Mouse (Mus musculus) lung, postnatal 14 days (tissue): Measurements from ENCODE around the gene Mrpl43.

Experiments
- DNase-seq: peaks from one replicate; pipeline ENCODE4 v3.0.0; 2021

Mrpl43 gene

GRCm38 (mm10) chr19:45028746-45029145, 22.5 kb upstream of the Mrpl43 start:
- DNase-seq: no peak

- DNase-seq: no peak
Measured at GRCm38 (mm10) chr19:45027848-45028247, 21.6 kb upstream of the Mrpl43 start.

GRCm38 (mm10) chr19:45026958-45027670, 20.9 kb upstream of the Mrpl43 start:
- no peak for DNase-seq

GRCm38 (mm10) chr19:45025937-45026568, 19.8 kb upstream of the Mrpl43 start:
- DNase-seq: no peak

GRCm38 (mm10) chr19:45024775-45025174, 18.5 kb upstream of the Mrpl43 start:
- DNase-seq: no peak

GRCm38 (mm10) chr19:45023993-45024392, 17.8 kb upstream of the Mrpl43 start:
- DNase-seq: no peak

GRCm38 (mm10) chr19:45021362-45021761, 15.1 kb upstream of the Mrpl43 start:
- DNase-seq: no peak

- peak; percentile 56 for DNase-seq
Measured at GRCm38 (mm10) chr19:45020348-45020747, 14.1 kb upstream of the Mrpl43 start.

- peak; percentile 34 for DNase-seq
Measured at GRCm38 (mm10) chr19:45018351-45018831, 12.1 kb upstream of the Mrpl43 start.

- peak; percentile 90 for DNase-seq
Measured at GRCm38 (mm10) chr19:45017909-45018308, 11.7 kb upstream of the Mrpl43 start.

- DNase-seq: peak; percentile 88
Measured at GRCm38 (mm10) chr19:45017216-45017771, 11.1 kb upstream of the Mrpl43 start.

- DNase-seq: peak; percentile 85
Measured at GRCm38 (mm10) chr19:45016341-45017215, 10.3 kb upstream of the Mrpl43 start.

- DNase-seq: peak; percentile 71
Measured at GRCm38 (mm10) chr19:45015518-45016281, 9.5 kb upstream of the Mrpl43 start.

GRCm38 (mm10) chr19:45014981-45015402, 8.8 kb upstream of the Mrpl43 start:
- peak; percentile 75 for DNase-seq

GRCm38 (mm10) chr19:45014335-45014971, 8.2 kb upstream of the Mrpl43 start, which contains the start of gene Lzts2:
Gene Lzts2 (plus strand): TSS chr19:45014414.
- DNase-seq: no peak

GRCm38 (mm10) chr19:45013581-45014225, 7.5 kb upstream of the Mrpl43 start:
- DNase-seq: no peak

GRCm38 (mm10) chr19:45012636-45013035, 6.4 kb upstream of the Mrpl43 start:
- DNase-seq: peak; percentile 42

GRCm38 (mm10) chr19:45012219-45012618, 6.0 kb upstream of the Mrpl43 start:
- DNase-seq: no peak

- DNase-seq: no peak
Measured at GRCm38 (mm10) chr19:45010646-45011045, 4.4 kb upstream of the Mrpl43 start.

GRCm38 (mm10) chr19:45007425-45008191, 1.4 kb upstream of the Mrpl43 start:
- no peak for DNase-seq
